Mouse (Mus musculus) monocyte, adult 2 months (primary cell): ENCODE measurements at regions not wholly inside any gene's neighbourhood (a gene's known extent, or its start where the extent isn't known, plus 50 kb on each side); places are given as distances from the start of the nearest gene placed in this dataset.

Experiments used
- DNase-seq, 2 experiments: peaks; one replicate each; pipeline ENCODE4 v3.0.0; 2022; ENCODE audit warnings: low spot score in 2 of 2, low read depth in 1 of 2

DNA sequence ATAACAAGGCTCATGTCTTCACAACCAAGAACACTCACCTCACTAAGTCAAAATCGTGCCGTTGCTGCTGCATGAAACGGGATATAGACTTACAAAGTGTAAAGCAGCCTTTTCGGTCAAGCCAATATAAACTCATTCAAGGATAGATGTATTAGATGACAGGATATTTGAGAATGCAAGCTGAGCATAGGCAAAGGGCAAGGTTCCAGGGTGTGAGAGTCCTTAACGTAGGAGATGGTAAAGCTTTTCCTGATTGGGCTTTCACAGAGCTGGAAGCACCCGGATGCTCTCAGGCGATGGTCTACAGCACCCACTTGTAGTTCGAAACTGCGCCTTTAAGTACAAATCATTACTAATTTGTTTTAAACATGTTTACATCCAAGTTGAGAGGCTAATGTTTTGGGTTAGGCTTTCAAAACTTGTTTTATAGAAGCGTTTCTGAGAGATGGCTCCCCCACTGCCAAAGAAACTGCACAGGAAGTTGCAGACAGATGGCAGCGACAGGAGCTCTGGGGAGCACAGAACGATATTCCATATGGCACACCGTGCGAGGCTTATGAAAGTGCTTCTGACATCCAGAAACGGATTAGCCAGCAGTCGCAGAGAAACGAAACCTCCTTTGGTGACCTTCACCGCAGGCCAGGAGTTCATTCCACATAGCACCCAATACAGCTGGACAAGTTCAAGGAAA lies 54.1 kb upstream of the Rell1 start:
- no peak for DNase-seq

DNA sequence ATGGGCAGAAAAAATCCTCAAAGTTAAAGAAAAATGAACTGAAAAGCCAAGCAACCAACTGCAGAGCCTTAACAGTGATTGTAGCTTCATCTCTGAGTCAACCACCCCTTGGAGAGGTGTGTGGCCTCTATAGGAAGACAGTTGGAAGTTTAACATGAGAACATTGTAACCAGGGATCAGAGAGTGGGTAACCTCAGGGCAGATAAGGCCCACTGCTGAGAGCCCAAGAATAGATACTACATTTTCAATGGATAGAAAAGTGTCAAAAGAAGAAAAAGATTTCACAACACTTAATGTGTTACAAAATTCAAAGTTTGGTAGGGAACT lies 54.6 kb upstream of the Rell1 start:
- no peak for DNase-seq

DNA sequence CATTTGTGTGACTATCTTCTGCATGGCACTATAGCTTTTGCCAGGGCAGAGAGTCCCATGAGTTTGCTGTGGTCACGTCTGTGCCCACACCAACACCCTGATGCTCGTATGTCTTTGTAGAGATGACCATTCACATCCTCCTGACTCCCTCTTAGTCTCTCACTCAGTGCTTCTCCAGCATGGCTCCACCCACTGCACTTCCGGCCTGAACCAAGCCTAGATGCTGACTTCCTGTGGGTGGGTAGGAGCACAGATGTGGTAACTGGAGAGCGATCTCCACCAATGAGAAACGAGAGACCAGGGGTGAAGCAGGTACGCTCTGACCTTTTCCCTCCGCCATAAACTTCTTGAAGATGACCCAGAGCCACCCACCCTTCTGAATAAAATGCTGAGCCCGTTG lies 55.7 kb upstream of the Rell1 start:
- DNase-seq: no peak

DNA sequence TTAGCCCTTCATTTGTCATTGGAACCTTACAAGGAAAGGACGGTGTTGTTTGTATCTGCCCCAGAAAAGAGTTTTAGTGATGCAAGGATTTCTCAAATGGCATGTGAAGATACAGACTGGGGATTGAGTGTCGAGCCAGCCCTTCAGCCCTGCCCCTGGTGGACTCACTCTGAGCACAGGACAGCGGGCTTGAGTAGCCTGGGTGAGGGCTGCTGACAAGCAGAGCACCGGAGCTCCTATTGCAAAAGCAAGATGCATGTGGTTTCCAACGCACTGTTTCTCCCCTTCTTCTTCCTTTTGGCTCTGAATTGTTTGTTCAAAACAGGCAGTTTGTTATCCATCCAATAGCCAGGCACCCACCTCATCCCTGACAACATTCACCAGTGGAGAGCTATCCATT lies 59.0 kb upstream of the Rell1 start:
- no peak for DNase-seq

DNA sequence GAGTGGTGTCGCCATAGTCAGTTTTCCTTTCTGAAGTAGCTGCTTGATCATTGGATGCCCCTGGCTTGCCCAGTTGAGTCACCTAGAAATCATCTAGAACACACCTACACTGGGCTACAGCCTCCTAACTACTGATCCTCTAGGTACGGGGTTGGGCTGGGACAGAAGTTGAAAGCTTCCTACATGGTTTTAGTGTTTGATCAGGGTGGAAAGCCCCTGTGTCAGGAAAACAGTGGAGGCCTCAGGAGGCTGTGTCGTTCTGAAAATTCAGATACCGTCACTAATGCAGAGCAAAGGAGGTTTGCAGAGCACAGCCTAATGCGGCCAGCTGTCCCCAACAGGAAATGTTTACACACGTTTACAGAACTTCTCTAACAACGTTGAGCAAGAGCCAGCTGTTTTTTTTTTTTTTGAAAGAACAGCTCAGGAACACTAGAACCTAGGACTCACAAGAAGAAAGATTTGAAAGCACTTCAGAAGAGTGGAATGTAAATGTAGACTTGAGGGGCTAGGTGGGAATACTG lies 61.0 kb upstream of the Rell1 start:
- DNase-seq: peak in 1 of 2 experiments; percentile 35

DNA sequence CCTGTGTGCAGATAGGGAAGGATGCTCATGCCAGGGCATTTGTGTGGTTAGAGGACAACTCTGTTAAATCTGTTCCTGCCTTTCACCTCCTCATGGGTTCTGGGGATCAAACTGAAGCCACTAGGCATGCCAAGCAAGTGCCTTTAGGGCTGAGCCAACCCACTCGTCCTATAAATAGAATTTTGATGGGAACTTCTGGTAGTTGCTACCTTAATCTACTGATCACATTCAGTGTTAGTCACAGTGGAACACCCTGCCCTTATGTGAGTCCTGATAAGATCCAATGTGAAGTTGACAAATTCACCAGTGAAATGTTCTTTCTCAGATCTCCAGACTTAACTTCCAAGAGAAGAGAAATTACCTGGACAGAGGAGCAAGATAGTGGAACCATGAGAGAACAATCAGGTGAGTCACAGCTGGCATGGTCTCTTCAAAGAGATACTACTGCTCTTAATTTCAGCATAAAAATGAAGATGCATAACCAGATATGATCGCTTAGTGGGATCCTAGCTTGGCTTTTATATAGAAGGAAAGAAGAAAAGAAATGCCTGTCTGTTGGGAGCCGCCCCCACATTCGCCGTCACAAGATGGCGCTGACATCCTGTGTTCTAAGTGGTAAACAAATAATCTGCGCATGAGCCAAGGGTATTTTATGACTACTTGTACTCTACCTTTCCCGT lies 61.7 kb upstream of the Rell1 start:
- DNase-seq: no peak

DNA sequence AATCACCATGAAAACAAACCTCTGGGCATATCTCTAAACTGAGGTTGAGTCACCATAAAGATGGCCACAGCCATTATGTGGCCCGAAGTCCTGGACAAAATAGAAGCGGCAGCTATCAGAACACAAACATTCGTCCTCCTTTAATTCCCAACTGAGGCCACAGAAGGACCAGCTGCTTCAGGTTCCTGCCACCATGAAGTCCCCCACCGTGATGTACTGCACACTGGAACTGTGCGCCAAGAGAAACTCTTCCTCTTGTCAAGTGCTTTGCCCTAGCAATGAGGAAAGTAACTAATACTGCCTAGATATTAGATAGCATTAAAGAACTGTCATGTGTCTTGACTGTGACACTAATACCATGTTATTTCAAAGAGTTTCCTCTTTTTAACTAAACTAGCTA lies 54.4 kb upstream of the Pgm2 start:
- no peak for DNase-seq

DNA sequence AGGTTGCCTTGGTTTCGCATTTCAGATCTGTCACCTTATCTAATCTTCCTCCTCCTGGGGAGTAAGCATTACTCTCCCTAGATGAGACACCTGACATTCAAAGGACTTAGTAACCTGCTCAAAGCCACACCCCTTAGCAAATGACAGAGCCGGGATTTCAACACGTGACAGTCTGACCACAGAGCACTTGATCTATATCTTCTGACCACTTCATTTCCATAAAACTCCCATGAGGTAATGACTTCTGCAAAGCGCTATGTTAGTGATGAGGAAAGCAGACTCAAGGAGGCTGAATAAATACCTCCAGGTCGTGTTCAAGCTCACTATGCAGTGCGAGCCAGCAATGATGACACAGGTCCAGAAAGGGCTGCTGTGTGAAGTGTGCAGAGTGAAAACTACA lies 52.1 kb upstream of the Pgm2 start:
- peak in 1 of 2 experiments; percentile 26 for DNase-seq
